Comparison of ENCODE assay signal across 14 mouse cellular contexts in genomic region chr2:75621873-75622654, GRCm38 (mm10). TPM values are rescaled to one million over a fixed set of nuclear protein-coding genes. Genes with fewer than 3 reads are reported as not detected.
A peak's percentile ranks its signal among the peaks of the same experiment; 100 is the strongest.
DNase-seq lines count a peak whose midpoint lies in the region; ATAC-seq and TF ChIP-seq lines count a peak whose summit lies in the region.
"Had no signal": no experiment of that assay in that cellular context is flagged by ENCODE, and none has a peak within 500 bp of the region (broad histone marks: within the 10 kb centered on the region; RNA-seq: fewer than 3 reads in every experiment).

No protein-coding gene starts in this region.

- H3K9me3 ChIP-seq in kidney, postnatal 0 days (replicated peaks; ENCODE audit: low read length), result no peaks in the 10 kb centered on the region
- H3K9me3 ChIP-seq: hindbrain, embryonic 10.5 days had no signal

- no peaks in the 10 kb centered on the region for H3K27me3 ChIP-seq in kidney, postnatal 0 days (ENCODE audit: insufficient read depth, low read length)
- no peaks in the 10 kb centered on the region for H3K27me3 ChIP-seq in C2C12 (ENCODE audit: control insufficient read depth, insufficient read depth, insufficient read length)

- ATAC-seq in kidney, postnatal 0 days (replicated peaks; ENCODE audit: low FRiP score, low read depth), result no peak
- no peak for ATAC-seq in megakaryocyte progenitor cell, adult 5-6 weeks (replicated peaks; ENCODE audit: poor library complexity)
- ATAC-seq: CD4-positive, CD25-positive, alpha-beta regulatory T cell, adult 4 months; intestine, postnatal 0 days had no signal

- no peak overlapping the region for H3K4me3 ChIP-seq in kidney, postnatal 0 days (replicated peaks; ENCODE audit: low read depth, low read length)
- no peak overlapping the region for H3K4me3 ChIP-seq in C2C12 (ENCODE audit: insufficient read depth, poor library complexity, severe bottlenecking)
- H3K4me3 ChIP-seq: hindbrain, embryonic 10.5 days had no signal

- peak; percentile 15; the same call in 1 of the 2 replicates for TF ChIP-seq CTCF in kidney, postnatal 0 days (IDR thresholded peaks at IDR 0.05; ENCODE audit: low read depth)
- no peak for TF ChIP-seq CTCF in C2C12 (IDR thresholded peaks at IDR 0.05; ENCODE audit: control insufficient read depth, insufficient read depth, insufficient read length)

- no peak overlapping the region for H3K9ac ChIP-seq in kidney, postnatal 0 days (ENCODE audit: low read depth, low read length)

- H3K27ac ChIP-seq in kidney, postnatal 0 days, result no peak overlapping the region
- H3K27ac ChIP-seq: hindbrain, embryonic 10.5 days had no signal

- DNase-seq in gastrocnemius, postnatal 10 days, result peak; percentile 37
- no peak for DNase-seq in gastrocnemius, adult 8-10 months (ENCODE audit: low spot score in 2 of 2)
- DNase-seq in kidney, postnatal 0 days (ENCODE audit: low spot score), result no peak
- no peak for DNase-seq in kidney, postnatal 25 days
- peak; percentile 51 for DNase-seq in ZHBTc4 (ENCODE audit: low read depth, low spot score)
- no peak for DNase-seq in urinary bladder, adult 2 months (ENCODE audit: low spot score)
- DNase-seq: cerebellum, adult 8-10 months; liver; lung, postnatal 4 days had no signal

- H3K36me3 ChIP-seq in kidney, postnatal 0 days (ENCODE audit: insufficient read depth, low read length), result no peaks in the 10 kb centered on the region
- H3K36me3 ChIP-seq in C2C12 (ENCODE audit: control insufficient read depth, insufficient read depth), result no peaks in the 10 kb centered on the region
- H3K36me3 ChIP-seq: hindbrain, embryonic 10.5 days had no signal

- H3K79me3 ChIP-seq in C2C12 (ENCODE audit: low read depth), result no peaks in the 10 kb centered on the region

- H3K79me2 ChIP-seq in C2C12 (ENCODE audit: control insufficient read depth, insufficient read depth), result no peaks in the 10 kb centered on the region

- H3K4me1 ChIP-seq in kidney, postnatal 0 days (replicated peaks; ENCODE audit: insufficient read depth, low read length), result no peaks in the 10 kb centered on the region; the same call in 1 of the 2 replicates

- H3K4me2 ChIP-seq in kidney, postnatal 0 days (ENCODE audit: low read length), result no peak overlapping the region

- H3ac ChIP-seq in C2C12 (ENCODE audit: control insufficient read depth, insufficient read length, low read depth), result no peak overlapping the region

- WGBS in kidney, postnatal 0 days, result 78% methylated on average over 14 of the region's 14 CpGs

TF ChIP-seq in C2C12, 6 proteins besides CTCF, POLR2A, EP300 and RAD21:
- TF ChIP-seq MYOG (IDR thresholded peaks at IDR 0.05; ENCODE audit: control insufficient read depth, extremely low read depth, insufficient read length), result no peak
- no peak for TF ChIP-seq USF1 (IDR thresholded peaks at IDR 0.05; ENCODE audit: low read depth)
- TF ChIP-seq MAX (IDR thresholded peaks at IDR 0.05), result peak; percentile 40
- no peak for TF ChIP-seq FOSL1 (IDR thresholded peaks at IDR 0.05; ENCODE audit: insufficient read depth, low read length, poor library complexity, severe bottlenecking)
- TF ChIP-seq CEBPB (IDR thresholded peaks at IDR 0.05; ENCODE audit: low read depth), result no peak
- TF ChIP-seq MYOD1 (IDR thresholded peaks at IDR 0.05; ENCODE audit: control insufficient read depth, insufficient read length, low read depth), result no peak

RNA-seq across cellular contexts. Expression of gene Hnrnpa3, which starts 37.0 kb away (rescaled TPM):
- 100 to 1,000 TPM; 280 to 305 TPM for total RNA-seq in gastrocnemius, postnatal 10 days (2021)
- total RNA-seq in gastrocnemius, adult 8-10 months (2022), result 100 to 1,000 TPM in 2 of 4 experiments, 10 to 100 TPM in 2; 89.8 to 139 (median 106) TPM
- 240 and 270 TPM in 2 replicates for polyA plus RNA-seq in kidney, postnatal 0 days (2015; fragmentation: Nextera tagmentation; extraction: Ambion mirVana)
- polyA plus RNA-seq in C2C12 (2012; fragmentation: generic; extraction: Trizol), result 341 TPM
- 222 and 271 TPM in 2 replicates for polyA plus RNA-seq in urinary bladder, adult 2 months (2012; rRNA removed)
- total RNA-seq in megakaryocyte progenitor cell, adult 5-6 weeks (2015), result 914 and 949 TPM in 2 replicates
- total RNA-seq in megakaryocyte progenitor cell, adult 5-6 weeks (2017), result 277 and 390 TPM in 2 replicates

Comparison
In these comparisons a context has a peak if more than half of its experiments do, and no peak if none do; other contexts are left out.
1. DNase-seq: peak in gastrocnemius, postnatal 10 days (single experiment) and ZHBTc4 (single experiment); none in gastrocnemius, adult 8-10 months (0 of 2), kidney, postnatal 0 days (single experiment), kidney, postnatal 25 days (0 of 2) and urinary bladder, adult 2 months (single experiment).